Mouse (Mus musculus): ENCODE data around the gene Fgf2. TPM values are rescaled to one million over a fixed set of nuclear protein-coding genes. Genes with fewer than 3 reads are reported as not detected.

Gene Fgf2
- polyA plus RNA-seq (2014; fragmentation: Illumina TruSeq; extraction: RNeasy Lipid Tissue Mini Kit (QIAGEN cat#74804); ENCODE audit: low read depth, low replicate concordance), result 11.0 TPM

GRCm38 (mm10) chr3:37348221-37349165 is at the start of gene Fgf2:
TSS of gene Fgf2 (plus strand) at chr3:37348346.

GRCm38 (mm10) chr3:37312370-37312941 is 35.7 kb upstream of the Fgf2 start, which contains the start of the genes Bbs12 and Cetn4:
TSS of gene Bbs12 (plus strand) at chr3:37312554.
TSS of gene Cetn4 (minus strand) at chr3:37312708.

DNA sequence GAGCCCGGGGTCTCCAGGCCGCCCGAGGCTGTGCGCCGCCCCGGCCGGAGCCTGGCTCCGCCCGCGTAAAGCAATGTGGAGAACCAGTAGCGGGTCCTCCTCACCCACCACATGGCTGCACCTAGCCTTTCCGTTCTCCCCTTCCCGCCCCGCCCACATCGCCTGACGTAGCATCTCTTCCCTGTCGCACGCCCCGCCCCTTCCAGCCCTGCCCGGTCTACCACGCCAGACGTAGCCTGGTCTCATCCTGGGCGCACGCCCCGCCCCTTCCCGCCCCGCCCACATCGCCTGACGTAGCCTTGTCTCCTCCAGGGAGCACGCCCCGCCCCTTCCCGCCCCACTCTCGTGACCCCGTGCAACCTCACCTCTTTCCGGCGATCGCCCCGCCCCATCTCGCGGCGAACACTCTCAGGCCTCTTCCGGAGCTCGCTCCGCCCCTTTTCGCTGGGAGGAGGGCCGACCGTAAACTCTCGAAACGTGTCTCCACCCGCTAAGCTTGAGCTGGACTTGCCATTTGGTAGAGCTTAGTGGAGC is 71.4 kb downstream of the Fgf2 start, which contains the start of gene Spata5:
Spata5 (plus strand) TSS at position 439 of the 534 bp plus-strand sequence.

GRCm38 (mm10) chr3:37420072-37420471 is 71.9 kb downstream of the Fgf2 start, which contains the start of gene Nudt6:
TSS of gene Nudt6 (minus strand) at chr3:37420211.

Other genes starting within 250 kb of the Fgf2 start
- gene Il2, start 222.4 kb upstream of the Fgf2 start, polyA plus RNA-seq (2014; fragmentation: Illumina TruSeq; extraction: RNeasy Lipid Tissue Mini Kit (QIAGEN cat#74804); ENCODE audit: low read depth, low replicate concordance), result 0.57 TPM
- not detected for gene Il21, start 115.7 kb upstream of the Fgf2 start, polyA plus RNA-seq (2014; fragmentation: Illumina TruSeq; extraction: RNeasy Lipid Tissue Mini Kit (QIAGEN cat#74804); ENCODE audit: low read depth, low replicate concordance)
- 5.4 TPM for gene Bbs12, start 35.8 kb upstream of the Fgf2 start, polyA plus RNA-seq (2014; fragmentation: Illumina TruSeq; extraction: RNeasy Lipid Tissue Mini Kit (QIAGEN cat#74804); ENCODE audit: low read depth, low replicate concordance)
- 9.3 TPM for gene Cetn4, start 35.6 kb upstream of the Fgf2 start, polyA plus RNA-seq (2014; fragmentation: Illumina TruSeq; extraction: RNeasy Lipid Tissue Mini Kit (QIAGEN cat#74804); ENCODE audit: low read depth, low replicate concordance)
- gene Spata5, start 71.5 kb downstream of the Fgf2 start, polyA plus RNA-seq (2014; fragmentation: Illumina TruSeq; extraction: RNeasy Lipid Tissue Mini Kit (QIAGEN cat#74804); ENCODE audit: low read depth, low replicate concordance), result 17.0 TPM
- 1.6 TPM for gene Nudt6, start 71.9 kb downstream of the Fgf2 start, polyA plus RNA-seq (2014; fragmentation: Illumina TruSeq; extraction: RNeasy Lipid Tissue Mini Kit (QIAGEN cat#74804); ENCODE audit: low read depth, low replicate concordance)